In genomic region chr9:99559557-99559904, GRCm38 (mm10) we compare ENCODE assay signal across 25 mouse cellular contexts. TPM values are rescaled to one million over a fixed set of nuclear protein-coding genes. Genes with fewer than 3 reads are reported as not detected.
DNase-seq lines count a peak whose midpoint lies in the region; ATAC-seq and TF ChIP-seq lines count a peak whose summit lies in the region.
"Had no signal": no experiment of that assay in that cellular context is flagged by ENCODE, and none has a peak within 500 bp of the region (broad histone marks: within the 10 kb centered on the region; RNA-seq: fewer than 3 reads in every experiment).

No protein-coding gene starts in this region.

- intact Hi-C loops in heart, postnatal 10 days (cut with DNase I), result no loop called here

- no peak for TF ChIP-seq EP300 in CH12.LX (IDR thresholded peaks at IDR 0.05; ENCODE audit: low read length)
- no peak; a peak in 1 of 4 replicates for TF ChIP-seq EP300 in MEL (IDR thresholded peaks at IDR 0.05; ENCODE audit: low read depth in 1 of 2, low read length in 2 of 2)

- DNase-seq in CH12.LX (ENCODE audit: extremely low read depth) (no peak), MEL (ENCODE audit: low read depth, low spot score) (peak; percentile 68)
- no peak for DNase-seq in liver, embryonic 13.5 days
- no peak for DNase-seq in heart, postnatal 10 days
- DNase-seq in natural killer cell, adult 2 months (ENCODE audit: low spot score in 2 of 2), result no peak
- DNase-seq: adrenal gland, adult 2 months; adrenal gland, postnatal 25 days; B cell, adult 2 months; cerebellum, adult 18-20 months; cerebellum, adult 9-11 months; cerebellum, postnatal 36 days; gastrocnemius, postnatal 10 days; heart, adult 2 months had no signal

- ATAC-seq in liver, embryonic 13.5 days (ENCODE audit: low read depth), result no peak
- peak; percentile 33; the same call in 1 of the 2 replicates for ATAC-seq in megakaryocyte progenitor cell, adult 5-6 weeks (replicated peaks; ENCODE audit: poor library complexity)
- no peak for ATAC-seq in kidney, embryonic 16.5 days (ENCODE audit: low FRiP score, low TSS enrichment)
- ATAC-seq: forebrain, embryonic 16.5 days had no signal

- peaks cover 0 to 5% of the 10 kb centered on the region in 2 experiments for H3K36me3 ChIP-seq in CH12.LX (replicated peaks in 1 of 2; ENCODE audit: control insufficient read depth in 1 of 2, insufficient read depth in 1 of 2, low read length in 1 of 2)
- peaks cover 0 to 60% of the 10 kb centered on the region in 2 experiments; a peak in 2 of 4 replicates for H3K36me3 ChIP-seq in MEL (ENCODE audit: control insufficient read depth in 1 of 2, insufficient read depth in 2 of 2, low read length in 2 of 2)
- H3K36me3 ChIP-seq in liver, embryonic 13.5 days, result no peaks in the 10 kb centered on the region
- H3K36me3 ChIP-seq in kidney, embryonic 16.5 days (ENCODE audit: insufficient read depth, low read length), result no peaks in the 10 kb centered on the region
- H3K36me3 ChIP-seq: embryonic facial prominence, embryonic 13.5 days; forebrain, embryonic 12.5 days; heart, embryonic 15.5 days; hindbrain, embryonic 10.5 days had no signal

- H3K27ac ChIP-seq in CH12.LX (ENCODE audit: insufficient read depth, low read depth) (no peak overlapping the region), MEL (ENCODE audit: control insufficient read depth, low read depth, low read length) (peak overlapping the region; percentile 99)
- H3K27ac ChIP-seq in liver, embryonic 13.5 days, result peak overlapping the region; percentile 40; the same call in 1 of the 2 replicates
- no peak overlapping the region for H3K27ac ChIP-seq in kidney, embryonic 16.5 days (ENCODE audit: low read length)
- H3K27ac ChIP-seq: embryonic facial prominence, embryonic 13.5 days; forebrain, embryonic 12.5 days; heart, embryonic 15.5 days; hindbrain, embryonic 10.5 days; hindbrain, embryonic 14.5 days had no signal

- H3K9ac ChIP-seq in CH12.LX (ENCODE audit: insufficient read depth, low read depth) (no peak overlapping the region), MEL (ENCODE audit: control insufficient read depth, low read depth, low read length, poor library complexity, severe bottlenecking) (peak overlapping the region; percentile 64)
- no peak overlapping the region for H3K9ac ChIP-seq in liver, embryonic 13.5 days
- H3K9ac ChIP-seq in kidney, embryonic 16.5 days (replicated peaks; ENCODE audit: low read length), result no peak overlapping the region
- H3K9ac ChIP-seq: embryonic facial prominence, embryonic 13.5 days; forebrain, embryonic 12.5 days; heart, embryonic 15.5 days; hindbrain, embryonic 14.5 days had no signal

- H3K79me2 ChIP-seq in CH12.LX (replicated peaks; ENCODE audit: control insufficient read depth, extremely low read depth, insufficient read depth, poor library complexity, severe bottlenecking), result peaks cover 30% of the 10 kb centered on the region
- peaks cover 50% of the 10 kb centered on the region for H3K79me2 ChIP-seq in MEL (ENCODE audit: control insufficient read depth, insufficient read depth, low read length, poor library complexity)

- H3K4me3 ChIP-seq in CH12.LX (replicated peaks in 1 of 3; ENCODE audit: low read depth in 2 of 3, low read length in 2 of 3, poor library complexity in 1 of 3) (no peak overlapping the region), MEL (ENCODE audit: control insufficient read depth in 1 of 2, insufficient read depth in 1 of 2, low read depth in 2 of 2, low read length in 2 of 2) (peak overlapping the region; percentile 50 to 78)
- no peak overlapping the region for H3K4me3 ChIP-seq in liver, embryonic 13.5 days (replicated peaks)
- H3K4me3 ChIP-seq in kidney, embryonic 16.5 days (ENCODE audit: low read length), result no peak overlapping the region
- H3K4me3 ChIP-seq: embryonic facial prominence, embryonic 13.5 days; forebrain, embryonic 12.5 days; heart, adult 2 months; heart, embryonic 15.5 days; hindbrain, embryonic 10.5 days had no signal

- H3K4me1 ChIP-seq in CH12.LX (ENCODE audit: control insufficient read depth in 1 of 2, insufficient read depth in 2 of 2), result peaks cover 0 to 20% of the 10 kb centered on the region in 2 experiments; a peak in 2 of 4 replicates
- peaks cover 20 to 42% of the 10 kb centered on the region in 2 experiments for H3K4me1 ChIP-seq in MEL (ENCODE audit: control insufficient read depth in 1 of 2, insufficient read depth in 2 of 2, low read length in 2 of 2)
- H3K4me1 ChIP-seq in liver, embryonic 13.5 days (replicated peaks), result peaks cover 62% of the 10 kb centered on the region
- H3K4me1 ChIP-seq in kidney, embryonic 16.5 days (ENCODE audit: insufficient read depth, low read length), result no peaks in the 10 kb centered on the region
- H3K4me1 ChIP-seq: embryonic facial prominence, embryonic 13.5 days; forebrain, embryonic 12.5 days; hindbrain, embryonic 10.5 days had no signal

- H3K9me3 ChIP-seq in CH12.LX (replicated peaks; ENCODE audit: low read length) (no peaks in the 10 kb centered on the region), MEL (replicated peaks; ENCODE audit: insufficient read depth, low read length) (no peaks in the 10 kb centered on the region)
- no peaks in the 10 kb centered on the region for H3K9me3 ChIP-seq in liver, embryonic 13.5 days (replicated peaks)
- no peaks in the 10 kb centered on the region for H3K9me3 ChIP-seq in kidney, embryonic 16.5 days (ENCODE audit: low read length)
- H3K9me3 ChIP-seq: embryonic facial prominence, embryonic 13.5 days; forebrain, embryonic 12.5 days; heart, embryonic 15.5 days; hindbrain, embryonic 10.5 days had no signal

- dilution Hi-C loops in CH12.LX (cut with MboI; ENCODE audit: extremely low pct_ligation_motif_present, extremely low pct_unique_long_range_greater_than_20kb, low sequenced_read_pairs), result no loop called here

- TF ChIP-seq CTCF in CH12.LX (conservative IDR thresholded peaks at IDR 0.05 in 1 of 2, IDR thresholded peaks at IDR 0.05 in 1 of 2; ENCODE audit: low read depth in 2 of 2, low read length in 2 of 2), result no peak
- no peak for TF ChIP-seq CTCF in MEL (IDR thresholded peaks at IDR 0.05 in 2 of 3, conservative IDR thresholded peaks at IDR 0.05 in 1 of 3; ENCODE audit: control insufficient read depth in 1 of 3, insufficient read depth in 1 of 3, low read depth in 2 of 3, low read length in 3 of 3, poor library complexity in 1 of 3, severe bottlenecking in 1 of 3)

- TF ChIP-seq RAD21 in CH12.LX (IDR thresholded peaks at IDR 0.05; ENCODE audit: low read depth, low read length) (no peak), MEL (IDR thresholded peaks at IDR 0.05; ENCODE audit: low read depth, low read length) (no peak)

- TF ChIP-seq POLR2A in CH12.LX (IDR thresholded peaks at IDR 0.05; ENCODE audit: low read depth, low read length) (no peak), MEL (IDR thresholded peaks at IDR 0.05; ENCODE audit: control insufficient read depth in 1 of 2, insufficient read depth in 1 of 2, low read depth in 1 of 2, low read length in 2 of 2, poor library complexity in 1 of 2) (no peak)

- in situ Hi-C loops in CH12.LX (cut with MboI; ENCODE audit: low pct_ligation_motif_present, low pct_unique_long_range_greater_than_20kb, low sequenced_read_pairs), result no loop called here

- H3K27me3 ChIP-seq in CH12.LX (replicated peaks) (no peaks in the 10 kb centered on the region), MEL (ENCODE audit: control insufficient read depth in 1 of 2, insufficient read depth in 2 of 2, low read length in 2 of 2) (no peaks in the 10 kb centered on the region)
- H3K27me3 ChIP-seq in liver, embryonic 13.5 days, result no peaks in the 10 kb centered on the region
- no peaks in the 10 kb centered on the region for H3K27me3 ChIP-seq in kidney, embryonic 16.5 days (ENCODE audit: insufficient read depth, low read length)
- H3K27me3 ChIP-seq: embryonic facial prominence, embryonic 13.5 days; forebrain, embryonic 12.5 days; heart, embryonic 15.5 days had no signal

- H3K4me2 ChIP-seq in CH12.LX (ENCODE audit: insufficient read depth, low read depth, poor library complexity, severe bottlenecking), result peak overlapping the region; percentile 19; the same call in 1 of the 2 replicates
- H3K4me2 ChIP-seq in liver, embryonic 13.5 days, result 0 out of 2 replicates have a peak overlapping the region, but pooled peaks have one; percentile 19
- no peak overlapping the region for H3K4me2 ChIP-seq in kidney, embryonic 16.5 days (replicated peaks; ENCODE audit: low read depth, low read length)
- H3K4me2 ChIP-seq: embryonic facial prominence, embryonic 13.5 days; forebrain, embryonic 12.5 days; heart, embryonic 11.5 days; heart, embryonic 15.5 days; hindbrain, embryonic 14.5 days had no signal

RNA-seq across cellular contexts. Expression of gene Armc8, which starts 9.2 kb away (rescaled TPM):
- 9.3 and 11.0 TPM in 2 replicates for total RNA-seq in CH12.LX (2012; rRNA removed)
- 16.9 and 17.0 TPM in 2 replicates for total RNA-seq in CH12.LX (2014; rRNA removed)
- polyA plus RNA-seq in CH12.LX (2012; ENCODE audit: insufficient read length, low read depth), result 12.6 and 15.3 TPM in 2 replicates
- total RNA-seq in MEL (2012; rRNA removed), result 11.6 and 11.9 TPM in 2 replicates
- 10 to 100 TPM in 1 of 2 experiments, not detected in 1; 14.3 TPM for polyA plus RNA-seq in MEL (2012; ENCODE audit: insufficient read depth in 1 of 2, insufficient read length in 2 of 2, low read depth in 1 of 2, low replicate concordance in 2 of 2, missing spikeins in 1 of 2)
- polyA plus RNA-seq in liver, embryonic 13.5 days (2015; fragmentation: Nextera tagmentation; extraction: Ambion mirVana), result 11.9 and 14.5 TPM in 2 replicates
- total RNA-seq in megakaryocyte progenitor cell, adult 5-6 weeks (2015), result 30.4 and 34.6 TPM in 2 replicates
- 32.2 and 36.6 TPM in 2 replicates for total RNA-seq in megakaryocyte progenitor cell, adult 5-6 weeks (2017)
- 10 to 100 TPM; 24.2 to 27.6 TPM for total RNA-seq in heart, postnatal 10 days (2021)
- 24.3 and 25.0 TPM in 2 replicates for polyA plus RNA-seq in kidney, embryonic 16.5 days (2015; fragmentation: Nextera tagmentation; extraction: Ambion mirVana)

RNA-seq across cellular contexts. Expression of gene Dbr1, which starts 16.1 kb away (rescaled TPM):
- total RNA-seq in CH12.LX (2012; rRNA removed) (33.9 and 44.0 TPM in 2 replicates), CH12.LX (2014; rRNA removed) (57.5 and 64.7 TPM in 2 replicates), MEL (2012; rRNA removed) (49.7 and 51.6 TPM in 2 replicates)
- polyA plus RNA-seq in CH12.LX (2012; ENCODE audit: insufficient read length, low read depth) (41.4 and 42.7 TPM in 2 replicates), MEL (2012; ENCODE audit: insufficient read depth in 1 of 2, insufficient read length in 2 of 2, low read depth in 1 of 2, low replicate concordance in 2 of 2, missing spikeins in 1 of 2) (10 to 100 TPM in 1 of 2 experiments, not detected in 1; 53.7 TPM)
- polyA plus RNA-seq in liver, embryonic 13.5 days (2015; fragmentation: Nextera tagmentation; extraction: Ambion mirVana), result 24.6 and 28.8 TPM in 2 replicates
- total RNA-seq in megakaryocyte progenitor cell, adult 5-6 weeks (2015), result 21.0 and 22.2 TPM in 2 replicates
- total RNA-seq in megakaryocyte progenitor cell, adult 5-6 weeks (2017), result 55.0 and 56.5 TPM in 2 replicates
- 1 to 10 TPM; 9.0 to 9.5 TPM for total RNA-seq in heart, postnatal 10 days (2021)
- polyA plus RNA-seq in kidney, embryonic 16.5 days (2015; fragmentation: Nextera tagmentation; extraction: Ambion mirVana), result 33.0 and 33.9 TPM in 2 replicates

RNA-seq across cellular contexts. Expression of gene A4gnt, which starts 52.8 kb away (rescaled TPM):
- total RNA-seq in CH12.LX (2012; rRNA removed) (not detected in 2 replicates), CH12.LX (2014; rRNA removed) (not detected in 2 replicates), MEL (2012; rRNA removed) (0.04 TPM in 1 of 2 replicates, not detected in the other)
- polyA plus RNA-seq in CH12.LX (2012; ENCODE audit: insufficient read length, low read depth) (not detected in 2 replicates), MEL (2012; ENCODE audit: insufficient read depth in 1 of 2, insufficient read length in 2 of 2, low read depth in 1 of 2, low replicate concordance in 2 of 2, missing spikeins in 1 of 2) (not detected)
- polyA plus RNA-seq in liver, embryonic 13.5 days (2015; fragmentation: Nextera tagmentation; extraction: Ambion mirVana), result not detected in 2 replicates
- not detected in 2 replicates for total RNA-seq in megakaryocyte progenitor cell, adult 5-6 weeks (2015)
- not detected in 2 replicates for total RNA-seq in megakaryocyte progenitor cell, adult 5-6 weeks (2017)
- total RNA-seq in heart, postnatal 10 days (2021), result not detected
- 0.68 and 0.94 TPM in 2 replicates for polyA plus RNA-seq in kidney, embryonic 16.5 days (2015; fragmentation: Nextera tagmentation; extraction: Ambion mirVana)
- total RNA-seq: adrenal gland, adult 2 months; adrenal gland, postnatal 25 days; gastrocnemius, postnatal 10 days; gastrocnemius, postnatal 4 days; heart, adult 2 months; heart, postnatal 25 days had no signal
- polyA plus RNA-seq: adrenal gland, adult 2 months; CD4-positive, CD25-positive, alpha-beta regulatory T cell, adult 4 months; embryonic facial prominence, embryonic 13.5 days; forebrain, embryonic 12.5 days; forebrain, embryonic 16.5 days; heart, adult 2 months; heart, embryonic 11.5 days; heart, embryonic 15.5 days; hindbrain, embryonic 10.5 days; hindbrain, embryonic 14.5 days had no signal

Comparison
In these comparisons a context has a peak if more than half of its experiments do, and no peak if none do; other contexts are left out.
1. H3K27ac ChIP-seq: peak in MEL (single experiment) and liver, embryonic 13.5 days (single experiment); none in CH12.LX (single experiment) and kidney, embryonic 16.5 days (single experiment).
2. H3K4me3 ChIP-seq: peak in MEL (2 of 2); none in CH12.LX (0 of 3), liver, embryonic 13.5 days (single experiment) and kidney, embryonic 16.5 days (single experiment).
3. Of the 35 proteins assayed by ChIP-seq in both MEL and CH12.LX: peak only in MEL: ETS1, MXI1 and SIN3A; only in CH12.LX: none; in both: none; in neither: 32.